ENCODE assay signal across 9 mouse cellular contexts in genomic region chr19:47526239-47526986, GRCm38 (mm10). TPM values are rescaled to one million over a fixed set of nuclear protein-coding genes. Genes with fewer than 3 reads are reported as not detected.
DNase-seq lines count a peak whose midpoint lies in the region; ATAC-seq and TF ChIP-seq lines count a peak whose summit lies in the region.
"Had no signal": no experiment of that assay in that cellular context is flagged by ENCODE, and none has a peak within 500 bp of the region (broad histone marks: within the 10 kb centered on the region; RNA-seq: fewer than 3 reads in every experiment).

No protein-coding gene starts in this region.

- H3K27ac ChIP-seq in bone marrow, adult 2 months (ENCODE audit: control insufficient read depth, insufficient read depth, low read depth, low read length, poor library complexity) = peak overlapping the region; percentile 3
- H3K27ac ChIP-seq in heart, postnatal 0 days (ENCODE audit: low read depth) = 0 out of 2 replicates have a peak overlapping the region, but pooled peaks have one; percentile 25
- peak overlapping the region; percentile 18; the same call in 1 of the 2 replicates for H3K27ac ChIP-seq in stomach, postnatal 0 days (replicated peaks)
- no peak overlapping the region for H3K27ac ChIP-seq in forebrain, postnatal 0 days (ENCODE audit: low read depth, low read length)
- H3K27ac ChIP-seq in liver, postnatal 0 days (ENCODE audit: low read depth) = no peak overlapping the region
- H3K27ac ChIP-seq: heart, embryonic 15.5 days had no signal

- no peaks in the 10 kb centered on the region for H3K27me3 ChIP-seq in heart, postnatal 0 days (ENCODE audit: control insufficient read depth, insufficient read depth, low read length)
- no peaks in the 10 kb centered on the region for H3K27me3 ChIP-seq in stomach, postnatal 0 days (ENCODE audit: control insufficient read depth, insufficient read depth, low read length)
- H3K27me3 ChIP-seq in forebrain, postnatal 0 days (ENCODE audit: insufficient read depth, low read length) = no peaks in the 10 kb centered on the region
- no peaks in the 10 kb centered on the region for H3K27me3 ChIP-seq in liver, postnatal 0 days (ENCODE audit: insufficient read depth, low read length)
- H3K27me3 ChIP-seq: heart, embryonic 15.5 days had no signal

- peak; percentile 27; the same call in 1 of the 2 replicates for ATAC-seq in heart, postnatal 0 days (ENCODE audit: insufficient read depth, low read depth)
- ATAC-seq in stomach, postnatal 0 days (ENCODE audit: low FRiP score, low TSS enrichment) = peak; percentile 46; the same call in 1 of the 2 replicates
- ATAC-seq in forebrain, postnatal 0 days = no peak
- no peak for ATAC-seq in liver, postnatal 0 days

- 45% methylated on average over 21 of the region's 21 CpGs for WGBS in bone marrow, adult 2 months
- 52% methylated on average over 21 of the region's 21 CpGs for WGBS in heart, postnatal 0 days
- 57% methylated on average over 21 of the region's 21 CpGs for WGBS in stomach, postnatal 0 days
- 84% methylated on average over 21 of the region's 21 CpGs for WGBS in forebrain, postnatal 0 days
- 64% methylated on average over 21 of the region's 21 CpGs for WGBS in liver, postnatal 0 days (ENCODE audit: insufficient replicate concordance)

- H3K36me3 ChIP-seq in heart, postnatal 0 days (replicated peaks; ENCODE audit: control insufficient read depth, insufficient read depth, low read length) = peaks cover 34% of the 10 kb centered on the region
- H3K36me3 ChIP-seq in stomach, postnatal 0 days (ENCODE audit: control insufficient read depth, insufficient read depth, low read length) = peaks cover 13% of the 10 kb centered on the region
- peaks cover 14% of the 10 kb centered on the region for H3K36me3 ChIP-seq in forebrain, postnatal 0 days (ENCODE audit: insufficient read depth)
- peaks cover 8% of the 10 kb centered on the region; the same call in 1 of the 2 replicates for H3K36me3 ChIP-seq in liver, postnatal 0 days (replicated peaks; ENCODE audit: insufficient read depth, low read length)

- H3K9me3 ChIP-seq in heart, postnatal 0 days (replicated peaks; ENCODE audit: control insufficient read depth, low read length) = no peaks in the 10 kb centered on the region
- no peaks in the 10 kb centered on the region for H3K9me3 ChIP-seq in stomach, postnatal 0 days (ENCODE audit: control insufficient read depth, low read length)
- H3K9me3 ChIP-seq in forebrain, postnatal 0 days (ENCODE audit: low read length) = no peaks in the 10 kb centered on the region
- no peaks in the 10 kb centered on the region for H3K9me3 ChIP-seq in liver, postnatal 0 days (ENCODE audit: low read length)
- H3K9me3 ChIP-seq: heart, embryonic 15.5 days had no signal

- peak; percentile 29 to 52 for DNase-seq in left cerebral cortex, adult 18-20 months (ENCODE audit: low spot score in 2 of 2)
- no peak for DNase-seq in left cerebral cortex, adult 11 months (ENCODE audit: low spot score)
- no peak for DNase-seq in heart, postnatal 0 days (ENCODE audit: low spot score)
- no peak for DNase-seq in stomach, postnatal 0 days (ENCODE audit: low spot score)
- DNase-seq in forebrain, postnatal 0 days = no peak
- DNase-seq in liver, postnatal 0 days = no peak
- no peak for DNase-seq in B cell, adult 2 months

- TF ChIP-seq POLR2A in bone marrow, adult 2 months (IDR thresholded peaks at IDR 0.05; ENCODE audit: borderline replicate concordance, control insufficient read depth, low read depth, low read length) = no peak

- H3K9ac ChIP-seq in heart, postnatal 0 days (replicated peaks; ENCODE audit: low read depth, low read length) = no peak overlapping the region
- H3K9ac ChIP-seq in stomach, postnatal 0 days (ENCODE audit: low read length) = no peak overlapping the region
- H3K9ac ChIP-seq in forebrain, postnatal 0 days = no peak overlapping the region
- H3K9ac ChIP-seq in liver, postnatal 0 days (replicated peaks) = no peak overlapping the region
- H3K9ac ChIP-seq: heart, embryonic 15.5 days had no signal

- H3K4me1 ChIP-seq in bone marrow, adult 2 months (ENCODE audit: control insufficient read depth, insufficient read depth, low read length) = peaks cover 6% of the 10 kb centered on the region; the same call in 1 of the 2 replicates
- H3K4me1 ChIP-seq in heart, postnatal 0 days (ENCODE audit: control insufficient read depth, insufficient read depth) = 0 out of 2 replicates have a peak, but pooled peaks cover 8% of the 10 kb centered on the region
- no peaks in the 10 kb centered on the region for H3K4me1 ChIP-seq in stomach, postnatal 0 days (replicated peaks; ENCODE audit: control insufficient read depth, insufficient read depth)
- no peaks in the 10 kb centered on the region for H3K4me1 ChIP-seq in forebrain, postnatal 0 days (ENCODE audit: insufficient read depth)
- peaks cover 6% of the 10 kb centered on the region for H3K4me1 ChIP-seq in liver, postnatal 0 days (ENCODE audit: insufficient read depth)

- TF ChIP-seq EP300 in heart, postnatal 0 days (IDR thresholded peaks at IDR 0.05; ENCODE audit: low read depth) = no peak
- TF ChIP-seq EP300 in stomach, postnatal 0 days (optimal IDR thresholded peaks at IDR 0.05) = no peak
- no peak for TF ChIP-seq EP300 in liver, postnatal 0 days (IDR thresholded peaks at IDR 0.05; ENCODE audit: low read depth)

- peak; percentile 11; the same call in 1 of the 2 replicates for TF ChIP-seq CTCF in bone marrow, adult 2 months (IDR thresholded peaks at IDR 0.05; ENCODE audit: control insufficient read depth, insufficient read depth, low read length)
- TF ChIP-seq CTCF in heart, postnatal 0 days (IDR thresholded peaks at IDR 0.05; ENCODE audit: low read depth) = no peak
- TF ChIP-seq CTCF in stomach, postnatal 0 days (IDR thresholded peaks at IDR 0.05; ENCODE audit: low read depth) = no peak
- TF ChIP-seq CTCF in forebrain, postnatal 0 days (IDR thresholded peaks at IDR 0.05; ENCODE audit: low read depth) = no peak
- no peak for TF ChIP-seq CTCF in liver, postnatal 0 days (IDR thresholded peaks at IDR 0.05; ENCODE audit: low read depth)

- H3K4me2 ChIP-seq in heart, postnatal 0 days (ENCODE audit: low read depth, low read length) = no peak overlapping the region
- no peak overlapping the region for H3K4me2 ChIP-seq in stomach, postnatal 0 days (replicated peaks; ENCODE audit: low read depth)
- H3K4me2 ChIP-seq in forebrain, postnatal 0 days (ENCODE audit: low read depth) = no peak overlapping the region
- no peak overlapping the region for H3K4me2 ChIP-seq in liver, postnatal 0 days (ENCODE audit: low read depth, low read length)
- H3K4me2 ChIP-seq: heart, embryonic 15.5 days had no signal

- no peak overlapping the region for H3K4me3 ChIP-seq in bone marrow, adult 2 months (replicated peaks; ENCODE audit: control insufficient read depth, low read depth, low read length)
- no peak overlapping the region for H3K4me3 ChIP-seq in heart, postnatal 0 days (ENCODE audit: low read depth, low read length)
- no peak overlapping the region for H3K4me3 ChIP-seq in stomach, postnatal 0 days (ENCODE audit: low read depth, low read length)
- no peak overlapping the region for H3K4me3 ChIP-seq in forebrain, postnatal 0 days (ENCODE audit: low read depth, low read length)
- H3K4me3 ChIP-seq in liver, postnatal 0 days (ENCODE audit: low read depth, low read length) = no peak overlapping the region
- H3K4me3 ChIP-seq: heart, embryonic 15.5 days had no signal

RNA-seq across cellular contexts. Expression of gene Stn1, which starts 10.9 kb away (rescaled TPM):
- total RNA-seq in left cerebral cortex, adult 18-20 months (2021) = 10 to 100 TPM; 24.9 to 25.3 TPM
- 7.5 and 19.1 TPM in 2 replicates for polyA plus RNA-seq in bone marrow, adult 2 months (2011; ENCODE audit: insufficient read depth, insufficient read length, low replicate concordance, missing spikeins)
- total RNA-seq in heart, postnatal 0 days (2014; rRNA removed; ENCODE audit: low replicate concordance) = 26.1 and 71.6 TPM in 2 replicates
- 20.1 and 21.6 TPM in 2 replicates for polyA plus RNA-seq in heart, postnatal 0 days (2015; fragmentation: Nextera tagmentation; extraction: Ambion mirVana)
- 25.9 and 28.5 TPM in 2 replicates for polyA plus RNA-seq in stomach, postnatal 0 days (2015; fragmentation: Nextera tagmentation; extraction: Ambion mirVana)
- 17.1 and 19.6 TPM in 2 replicates for total RNA-seq in forebrain, postnatal 0 days (2014; rRNA removed)
- 20.9 and 22.7 TPM in 2 replicates for polyA plus RNA-seq in forebrain, postnatal 0 days (2015; fragmentation: Nextera tagmentation; extraction: Ambion mirVana)
- 4.4 and 5.4 TPM in 2 replicates for polyA plus RNA-seq in liver, postnatal 0 days (2015; fragmentation: Nextera tagmentation; extraction: Ambion mirVana)

RNA-seq across cellular contexts. Expression of gene Slk, which starts 53.1 kb away (rescaled TPM):
- 10 to 100 TPM; 51.2 to 57.1 TPM for total RNA-seq in left cerebral cortex, adult 18-20 months (2021)
- 40.1 and 54.3 TPM in 2 replicates for polyA plus RNA-seq in bone marrow, adult 2 months (2011; ENCODE audit: insufficient read depth, insufficient read length, low replicate concordance, missing spikeins)
- total RNA-seq in heart, postnatal 0 days (2014; rRNA removed; ENCODE audit: low replicate concordance) = 45.8 and 59.5 TPM in 2 replicates
- 14.2 and 17.7 TPM in 2 replicates for polyA plus RNA-seq in heart, postnatal 0 days (2015; fragmentation: Nextera tagmentation; extraction: Ambion mirVana)
- polyA plus RNA-seq in stomach, postnatal 0 days (2015; fragmentation: Nextera tagmentation; extraction: Ambion mirVana) = 12.3 and 14.3 TPM in 2 replicates
- total RNA-seq in forebrain, postnatal 0 days (2014; rRNA removed) = 24.5 and 28.4 TPM in 2 replicates
- 3.1 and 3.8 TPM in 2 replicates for polyA plus RNA-seq in forebrain, postnatal 0 days (2015; fragmentation: Nextera tagmentation; extraction: Ambion mirVana)
- polyA plus RNA-seq in liver, postnatal 0 days (2015; fragmentation: Nextera tagmentation; extraction: Ambion mirVana) = 6.0 and 6.5 TPM in 2 replicates

Comparison
In these comparisons a context has a peak if more than half of its experiments do, and no peak if none do; other contexts are left out.
1. DNase-seq: peak in left cerebral cortex, adult 18-20 months (2 of 2); none in left cerebral cortex, adult 11 months (single experiment), heart, postnatal 0 days (single experiment), stomach, postnatal 0 days (single experiment), forebrain, postnatal 0 days (single experiment), liver, postnatal 0 days (single experiment) and B cell, adult 2 months (0 of 2).
2. H3K27ac ChIP-seq: peak in bone marrow, adult 2 months (single experiment), heart, postnatal 0 days (single experiment) and stomach, postnatal 0 days (single experiment); none in forebrain, postnatal 0 days (single experiment) and liver, postnatal 0 days (single experiment).
3. ATAC-seq: peak in heart, postnatal 0 days (single experiment) and stomach, postnatal 0 days (single experiment); none in forebrain, postnatal 0 days (single experiment) and liver, postnatal 0 days (single experiment).